Mouse (Mus musculus) lung, postnatal 36 days (tissue): ENCODE measurements at regions not wholly inside any gene's neighbourhood (a gene's known extent, or its start where the extent isn't known, plus 50 kb on each side); places are given as distances from the start of the nearest gene placed in this dataset.

Experiments used
- DNase-seq: peaks from one replicate; pipeline ENCODE4 v3.0.0; 2022; ENCODE audit warnings: mixed read lengths

DNA sequence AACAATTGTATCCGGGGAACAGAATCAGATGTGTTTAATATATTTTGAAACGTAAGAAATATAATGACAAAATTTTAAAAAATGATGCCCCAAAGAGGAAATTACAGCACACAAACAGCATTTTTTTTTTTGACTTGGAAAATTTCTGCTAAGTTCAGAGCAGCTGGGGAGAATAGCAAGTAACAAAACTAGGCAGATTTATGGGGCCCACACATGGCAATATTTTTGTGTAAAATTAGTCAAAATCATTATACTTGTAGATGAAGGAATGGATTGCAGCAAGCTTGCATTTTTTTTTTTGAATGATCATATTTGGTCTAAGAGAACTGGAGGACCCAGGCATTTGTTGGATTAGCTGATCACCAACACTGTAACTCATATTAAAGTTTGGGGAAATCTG lies 189.4 kb downstream of the Map2k6 start:
- no peak for DNase-seq

DNA sequence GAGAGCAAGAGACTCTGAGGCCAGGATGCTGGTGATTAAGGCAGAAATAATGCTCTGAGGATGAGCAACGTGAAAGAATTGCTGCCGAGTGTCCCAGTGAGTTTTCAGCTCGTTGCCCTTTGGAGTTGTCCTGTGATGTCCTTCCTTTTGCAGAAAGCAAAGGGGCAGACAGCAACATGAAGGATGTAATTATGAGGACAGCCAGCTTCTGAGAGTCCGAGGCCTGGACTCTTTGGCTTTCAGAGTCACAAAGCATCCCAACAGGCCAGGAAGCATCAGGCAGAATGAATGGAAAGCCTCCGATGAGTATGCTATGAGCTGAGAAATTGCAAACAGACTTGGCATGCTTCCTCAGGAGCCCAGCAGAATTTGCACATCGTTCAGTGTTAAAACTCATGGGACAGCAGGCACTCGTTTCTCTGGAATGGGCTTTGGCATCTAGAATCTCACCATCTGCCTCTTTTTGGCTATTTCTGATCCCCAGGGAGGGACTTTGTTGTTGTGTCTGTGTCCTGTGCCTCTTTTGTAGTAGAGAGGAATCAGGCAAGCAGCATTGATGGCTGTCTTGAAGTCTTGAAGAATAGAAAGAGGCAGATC lies 196.4 kb downstream of the Map2k6 start:
- no peak for DNase-seq

DNA sequence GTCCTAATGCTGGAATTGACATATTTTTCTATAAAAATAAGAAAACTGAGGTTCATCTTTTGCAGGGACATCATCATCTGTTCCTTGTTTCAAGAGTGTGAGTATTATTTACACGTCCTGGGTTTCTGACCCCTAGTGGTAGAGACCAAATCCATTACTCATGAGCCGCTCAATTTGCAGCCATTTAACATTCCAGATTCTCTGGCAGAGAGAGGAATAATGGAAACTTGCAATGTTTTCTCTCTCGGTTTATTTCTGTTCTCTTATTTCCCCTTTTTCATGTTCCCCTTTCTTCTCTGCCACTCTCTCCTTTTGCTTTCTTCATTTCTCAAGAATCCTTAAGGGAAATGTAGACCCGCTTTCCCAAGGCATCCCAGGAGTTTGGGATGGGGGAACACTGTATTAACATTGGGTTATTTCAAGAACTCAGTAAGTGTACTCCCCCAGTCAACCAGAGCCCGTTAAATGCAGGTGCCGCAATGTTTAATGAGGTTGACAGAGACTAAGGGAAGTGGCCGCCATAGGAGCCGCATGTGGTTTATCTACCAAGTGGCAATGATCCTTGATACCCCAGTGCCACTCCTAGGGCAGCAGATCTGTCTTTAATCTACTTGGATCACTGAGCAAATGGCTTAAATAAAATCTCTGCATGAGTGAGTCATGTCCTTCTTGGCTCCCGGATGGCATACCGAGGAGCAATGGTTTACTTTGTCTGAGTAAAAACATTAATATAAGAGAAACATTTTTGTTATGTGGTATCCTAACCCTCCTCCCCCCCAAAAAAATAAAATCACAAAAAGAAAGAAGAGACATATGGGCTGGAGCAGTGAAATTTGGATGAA lies 206.3 kb downstream of the Map2k6 start:
- DNase-seq: no peak

DNA sequence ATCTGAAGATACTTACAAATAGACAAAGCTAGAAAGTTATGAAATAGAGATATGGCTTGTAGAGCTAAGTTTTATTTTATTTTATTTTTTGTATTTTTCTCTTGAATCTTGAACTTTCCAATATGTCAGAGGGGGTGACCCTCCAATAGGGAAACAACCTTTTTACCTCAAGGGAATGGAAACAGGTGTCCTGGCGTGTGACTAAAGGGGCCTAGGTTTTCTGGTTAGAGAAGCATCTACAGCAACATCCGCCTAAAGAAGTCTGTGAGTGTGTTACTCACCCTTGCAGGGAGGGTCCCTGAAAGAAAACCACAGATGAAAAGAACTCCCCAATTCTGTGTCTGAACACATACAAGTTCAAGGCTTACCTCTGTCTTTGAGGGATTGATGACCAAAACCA lies 210.4 kb downstream of the Map2k6 start:
- no peak for DNase-seq

DNA sequence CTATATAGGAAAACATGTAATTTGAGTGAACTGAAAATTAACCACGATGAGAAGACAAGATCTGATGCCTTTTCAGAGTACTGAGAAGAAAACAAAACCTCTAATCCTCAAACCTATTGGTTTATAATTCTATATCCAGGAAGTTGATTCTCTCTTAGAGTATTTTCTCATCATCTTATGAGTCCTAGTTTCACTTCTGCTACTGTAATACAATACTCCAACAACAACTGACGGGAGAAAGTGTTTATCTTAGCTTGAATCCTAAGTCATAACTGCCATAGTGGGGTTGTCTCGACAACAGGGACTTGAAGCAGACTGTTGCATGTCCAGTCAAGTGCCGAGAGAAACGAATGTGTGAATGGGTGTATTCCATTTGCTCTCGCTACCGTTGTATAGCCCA lies 211.9 kb downstream of the Map2k6 start:
- no peak for DNase-seq

DNA sequence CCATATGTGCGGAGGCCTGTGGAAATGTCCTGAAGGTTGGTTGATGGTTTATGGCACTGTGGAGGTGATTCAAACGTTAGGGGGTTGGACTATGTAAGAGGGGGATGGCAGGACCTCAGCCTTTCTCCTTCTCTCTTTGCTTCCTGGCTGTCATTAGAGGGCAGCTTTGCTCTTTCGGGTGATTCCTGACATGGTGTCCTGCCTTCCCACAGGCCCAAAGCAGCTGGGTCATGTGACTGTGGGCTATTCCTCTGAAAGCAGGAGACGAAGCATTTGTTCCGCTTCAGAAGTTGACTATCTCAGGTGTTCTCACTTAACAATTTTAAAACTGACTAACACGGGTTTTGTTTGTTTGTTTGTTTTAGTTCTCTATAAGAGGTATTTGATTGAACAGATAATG lies 233.1 kb downstream of the Map2k6 start:
- DNase-seq: no peak

DNA sequence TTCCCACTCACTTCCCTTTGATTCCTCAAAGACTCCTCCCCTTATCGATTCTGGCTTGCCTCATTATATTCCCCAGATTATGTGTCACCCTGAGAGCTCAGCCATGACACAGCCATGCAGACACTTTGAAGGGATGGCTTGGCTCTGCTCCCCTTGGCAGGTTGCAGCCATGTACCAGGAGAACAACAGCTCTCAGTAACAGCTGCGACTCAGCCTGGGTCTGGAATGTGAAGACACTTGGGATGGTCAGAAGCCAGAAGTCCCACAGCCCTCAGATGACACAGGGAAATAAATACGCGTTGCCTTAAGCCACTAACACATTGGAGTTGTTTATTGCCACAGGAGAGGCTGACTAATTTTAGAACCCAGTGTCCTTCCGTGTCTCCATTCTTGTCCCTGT lies 234.4 kb downstream of the Map2k6 start:
- no peak for DNase-seq

DNA sequence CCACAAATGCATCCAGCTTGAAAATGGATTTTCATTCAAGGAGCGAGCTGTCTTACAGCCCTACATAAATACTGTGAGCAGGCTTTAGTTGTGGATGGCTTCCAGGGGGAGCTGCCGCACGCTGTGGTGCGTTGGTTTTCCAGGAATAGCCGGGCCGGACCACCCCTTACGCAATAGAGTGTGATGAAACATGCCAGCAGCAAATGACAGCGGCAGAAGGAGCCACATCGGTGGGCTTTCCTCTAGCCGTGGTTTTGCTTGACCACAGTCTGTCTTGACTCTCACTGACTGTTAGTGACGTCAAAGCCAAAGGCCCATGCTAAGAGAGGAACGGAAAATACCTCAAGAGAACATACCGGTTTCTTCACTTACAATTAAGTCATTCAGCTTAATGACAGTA lies 243.6 kb downstream of the Map2k6 start:
- DNase-seq: peak; percentile 6

DNA sequence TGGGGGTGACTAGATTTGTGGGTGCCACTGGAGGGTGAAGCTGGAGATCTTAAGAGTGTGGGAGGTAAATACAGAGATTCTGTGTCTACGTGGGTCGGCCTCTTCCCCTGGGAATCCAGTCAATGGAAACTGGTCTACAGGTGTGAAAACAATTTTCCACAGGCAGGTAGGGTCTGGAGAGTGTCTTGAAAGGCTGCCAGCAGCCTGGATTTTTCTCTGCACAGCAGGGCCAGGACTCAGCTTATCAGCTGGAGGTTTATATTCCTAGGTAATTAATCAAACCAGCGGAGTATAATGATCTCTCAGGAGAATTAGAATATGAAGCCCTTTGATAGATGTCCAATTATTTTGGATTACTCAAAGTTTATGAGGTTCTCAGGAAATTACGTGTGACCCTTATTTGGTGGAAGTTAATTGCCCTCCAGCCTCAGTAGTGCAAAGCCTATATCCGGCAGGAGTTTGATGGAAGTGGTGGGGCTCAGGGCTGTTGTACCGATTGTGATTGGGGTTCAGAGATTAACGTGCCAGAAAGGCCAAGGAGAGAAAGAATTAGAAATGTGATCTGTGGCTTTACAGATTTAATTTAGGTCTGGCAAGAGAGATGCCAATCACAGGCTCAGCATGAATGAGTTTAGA lies 250.8 kb downstream of the Map2k6 start:
- no peak for DNase-seq

DNA sequence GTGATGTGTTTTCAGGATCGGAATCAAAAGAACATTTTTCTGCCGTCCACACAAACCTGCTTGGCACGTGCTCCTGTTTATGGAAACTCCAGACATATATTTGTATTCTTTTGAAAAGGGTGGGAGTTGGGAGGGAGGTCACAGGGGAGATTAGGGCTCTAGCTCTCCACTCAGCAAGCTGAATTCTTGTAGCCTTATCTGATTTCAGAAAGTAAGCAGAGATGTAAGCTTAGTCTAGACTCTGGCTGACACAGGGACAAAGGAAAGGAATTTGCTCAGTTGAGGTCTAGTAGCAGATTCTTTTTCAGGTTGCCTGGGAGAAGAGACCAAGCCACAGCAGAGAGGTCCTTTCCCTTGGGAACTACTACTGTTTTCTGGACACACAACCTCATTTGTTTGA lies 253.1 kb downstream of the Map2k6 start:
- no peak for DNase-seq

DNA sequence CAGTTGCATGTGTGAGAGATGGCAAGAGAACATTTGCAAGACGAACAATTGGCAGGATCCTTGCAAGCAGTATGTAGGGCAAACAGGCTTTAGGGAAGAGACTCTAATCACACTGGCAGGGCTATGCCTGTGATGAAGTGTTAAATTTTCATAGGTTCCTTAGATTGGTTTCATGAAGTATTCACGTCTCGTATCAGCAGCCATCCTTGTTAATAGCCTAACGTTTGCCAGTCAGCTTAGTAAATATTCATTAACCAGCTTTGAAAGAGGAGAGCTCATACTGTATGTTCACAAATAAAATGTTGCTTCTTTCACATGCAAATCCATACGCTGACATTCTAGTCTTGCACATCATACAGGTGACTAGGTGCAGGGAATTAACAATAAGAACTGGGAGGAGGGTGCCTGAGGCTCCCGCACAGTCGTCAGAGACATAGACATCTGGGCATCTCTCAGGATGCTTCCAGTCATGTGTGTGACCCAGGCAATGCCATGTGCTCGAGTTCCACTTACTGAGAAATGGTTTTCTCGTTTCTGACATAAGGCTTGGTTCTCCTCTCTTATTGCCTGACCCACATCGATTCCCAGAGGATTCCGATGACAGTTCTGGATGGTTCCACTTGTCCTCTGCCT lies 257.7 kb downstream of the Map2k6 start:
- no peak for DNase-seq

DNA sequence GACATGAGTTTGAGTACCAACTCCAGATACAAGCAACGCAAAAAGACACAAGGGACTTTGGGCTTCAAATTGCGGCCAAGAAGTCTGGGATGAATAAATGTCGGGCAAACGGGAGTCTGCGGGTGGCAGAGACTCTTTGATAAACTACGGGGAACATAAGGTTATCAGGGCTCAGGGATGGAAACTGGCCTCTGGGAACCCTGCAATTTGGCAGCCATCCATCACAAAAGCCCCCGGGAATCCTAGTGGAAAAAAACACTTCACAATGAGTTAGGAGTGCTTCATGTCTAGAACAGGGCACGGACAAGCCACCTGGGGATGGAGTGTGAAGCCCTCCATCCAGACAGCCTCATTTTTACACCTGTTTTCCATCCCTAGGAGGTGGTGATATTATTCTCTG lies 258.9 kb downstream of the Map2k6 start:
- DNase-seq: no peak

DNA sequence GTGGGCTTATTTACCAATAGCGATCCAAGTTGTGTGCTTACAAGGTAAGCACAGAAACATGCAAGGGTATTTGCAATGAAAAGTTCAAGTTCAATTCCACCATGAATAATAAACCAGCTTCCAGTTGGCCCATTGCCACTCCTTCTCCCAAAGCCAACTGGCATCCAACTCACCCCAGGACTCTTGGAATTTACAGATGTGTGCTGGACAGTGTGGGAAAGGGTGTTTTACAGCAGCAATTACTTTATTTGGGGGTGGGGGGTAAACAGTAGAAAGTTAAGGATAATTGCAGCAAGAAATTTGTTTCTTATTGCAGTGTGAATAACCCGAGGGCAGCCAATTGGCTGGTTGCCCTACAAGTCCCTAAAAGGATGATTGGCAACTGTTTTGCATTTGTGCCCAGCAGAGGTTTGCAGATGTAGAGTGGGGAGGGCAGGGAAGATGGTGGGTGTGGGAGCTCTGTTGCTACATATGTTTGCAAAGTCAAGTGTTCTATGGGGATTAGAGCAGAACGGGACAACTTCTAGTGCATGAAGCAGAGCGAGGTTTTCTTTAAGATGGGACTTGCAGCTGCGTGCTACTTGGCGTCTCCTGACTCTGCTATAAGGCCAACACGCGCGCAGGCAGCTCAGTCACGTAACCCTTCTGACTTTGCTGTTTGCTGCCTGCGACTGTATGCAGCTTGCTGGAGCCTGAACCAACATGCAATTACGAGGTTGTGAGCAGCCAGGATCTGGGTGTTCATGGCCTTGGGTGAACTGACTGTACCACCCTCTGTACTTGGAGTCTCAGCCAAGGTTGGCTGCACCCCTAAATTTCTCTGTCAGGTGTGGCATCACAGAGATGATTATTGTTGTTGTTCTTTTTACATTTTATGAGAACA lies 271.9 kb downstream of the Map2k6 start:
- DNase-seq: no peak

DNA sequence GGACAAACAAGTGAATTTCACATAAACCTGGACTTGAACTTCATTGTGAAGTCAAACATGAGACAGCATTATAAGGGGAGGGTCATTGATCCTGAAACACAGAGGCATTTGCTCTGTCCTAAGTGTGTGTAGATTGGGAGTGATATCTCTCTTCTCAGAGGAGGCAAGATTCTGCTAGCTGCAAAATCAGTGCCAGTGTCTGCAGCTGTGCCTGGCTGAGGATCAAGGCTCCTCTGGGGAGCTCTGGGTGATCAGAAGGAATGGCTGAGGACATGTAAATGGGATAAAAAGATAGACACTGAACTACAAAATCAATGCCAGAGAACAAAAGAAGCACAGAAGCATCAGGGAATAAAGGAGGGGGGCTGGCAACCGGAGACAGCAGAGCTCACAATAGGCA lies 274.0 kb downstream of the Map2k6 start:
- no peak for DNase-seq

DNA sequence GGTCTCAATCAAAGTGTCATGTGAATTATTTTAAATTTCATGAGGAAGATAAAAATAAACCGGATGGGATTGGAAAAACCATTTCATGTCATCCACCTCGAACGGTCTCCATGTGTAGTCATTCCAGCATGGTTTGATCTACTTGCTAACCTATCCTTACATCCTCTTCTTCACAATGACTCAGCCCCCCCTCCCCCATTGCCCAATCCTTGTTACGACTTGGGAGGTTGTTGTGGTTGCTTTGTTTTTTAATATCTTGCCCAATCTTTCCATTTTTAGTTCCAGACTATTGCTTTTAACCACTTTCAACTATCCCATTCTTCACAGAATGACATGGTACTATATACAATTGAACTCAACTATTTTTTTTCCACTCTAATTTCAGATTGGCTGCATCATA lies 275.0 kb upstream of the Kcnj16 start:
- peak; percentile 9 for DNase-seq

DNA sequence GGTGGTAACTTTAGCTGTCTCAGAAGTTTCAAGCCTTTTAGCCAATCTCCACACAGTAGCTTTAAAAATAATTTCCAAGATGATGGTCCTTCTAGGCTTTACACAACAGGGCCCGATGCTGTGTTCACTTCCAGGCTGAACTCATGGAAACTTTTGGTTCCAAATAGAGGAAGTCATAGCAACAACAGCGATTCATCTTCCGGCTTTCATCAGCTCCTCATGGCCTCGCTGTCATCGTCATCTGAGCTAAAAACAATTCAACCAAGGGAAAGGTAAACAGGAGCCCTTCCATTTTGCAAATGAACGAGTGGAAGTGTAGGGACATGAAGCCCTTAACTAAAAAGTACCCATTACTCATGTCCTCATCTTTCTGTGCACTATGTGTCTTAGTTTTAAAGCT lies 270.8 kb upstream of the Kcnj16 start:
- peak; percentile 2 for DNase-seq

DNA sequence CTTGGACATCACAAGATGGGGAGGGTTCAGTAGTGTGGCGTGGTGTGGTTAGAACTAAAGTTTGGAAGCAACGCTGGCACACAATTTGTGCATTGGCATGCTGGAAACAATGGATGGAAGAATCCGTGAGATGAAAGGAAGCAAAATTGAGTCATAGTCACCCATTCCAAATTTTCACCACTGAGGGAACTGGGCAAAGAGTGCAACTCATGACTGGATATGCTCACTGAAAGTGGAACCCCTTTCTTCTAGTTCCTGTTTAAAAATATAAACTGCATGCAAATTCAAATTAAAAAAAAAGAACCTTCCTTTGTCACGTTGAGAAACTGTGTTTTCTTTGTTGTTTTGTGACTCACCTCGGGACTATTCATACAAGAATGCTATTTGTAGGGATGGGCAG lies 269.5 kb upstream of the Kcnj16 start:
- no peak for DNase-seq

DNA sequence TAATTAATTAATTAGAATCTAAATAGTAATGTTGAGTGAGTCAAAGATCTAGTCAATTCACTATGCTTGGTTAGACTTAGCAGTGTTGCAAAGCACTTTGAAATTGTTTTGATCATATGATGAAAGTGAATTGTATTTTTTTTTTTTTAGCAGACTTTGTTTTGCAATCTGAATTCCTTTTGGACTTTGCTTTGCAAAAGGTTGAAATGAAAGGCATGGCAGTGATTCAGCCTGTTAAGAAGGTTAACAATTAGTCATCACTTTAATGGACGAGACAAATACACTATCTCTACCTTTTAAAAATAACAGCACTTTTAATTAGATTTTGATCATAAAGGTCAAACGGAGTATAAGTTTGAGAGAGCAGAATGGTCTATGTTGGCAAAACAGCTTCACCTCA lies 266.9 kb upstream of the Kcnj16 start:
- no peak for DNase-seq

DNA sequence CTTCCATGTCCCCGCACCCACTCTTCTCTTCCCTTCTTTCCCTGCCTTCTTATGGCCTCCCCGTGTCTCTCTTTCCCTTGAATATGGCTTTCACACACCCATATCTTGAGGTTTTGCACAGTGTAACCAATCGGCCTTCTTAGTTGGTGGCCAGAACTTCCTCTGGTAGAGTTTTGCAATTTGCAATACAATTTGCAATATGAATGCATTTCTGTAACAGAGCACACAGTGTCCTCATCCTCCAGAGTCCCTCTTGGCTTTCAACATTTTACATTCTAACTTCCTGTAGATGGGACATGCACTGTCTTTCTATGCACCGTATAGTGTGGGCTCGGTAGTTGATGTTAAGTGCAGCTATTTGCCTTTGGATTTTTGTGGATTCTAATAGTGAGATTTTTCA lies 265.7 kb upstream of the Kcnj16 start:
- DNase-seq: peak; percentile 1

DNA sequence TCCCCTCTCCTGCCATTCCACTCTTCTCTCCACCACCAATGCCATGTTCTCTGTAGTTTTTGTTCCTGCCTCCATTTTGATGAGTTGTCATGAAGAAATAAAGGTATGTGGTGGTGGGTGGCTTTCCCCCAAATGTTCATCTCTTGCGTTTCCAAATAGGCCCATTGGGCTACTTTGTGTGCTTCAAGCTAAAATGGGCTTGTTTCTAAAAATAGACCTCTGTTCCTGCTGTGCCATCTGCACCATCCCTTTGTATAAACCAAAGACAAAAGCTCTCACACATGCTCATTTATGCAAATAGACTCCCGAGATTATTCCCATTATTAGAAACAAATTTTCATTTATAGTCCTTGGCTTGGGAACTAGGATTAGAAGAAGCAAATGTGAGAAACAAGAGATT lies 264.3 kb upstream of the Kcnj16 start:
- DNase-seq: no peak

DNA sequence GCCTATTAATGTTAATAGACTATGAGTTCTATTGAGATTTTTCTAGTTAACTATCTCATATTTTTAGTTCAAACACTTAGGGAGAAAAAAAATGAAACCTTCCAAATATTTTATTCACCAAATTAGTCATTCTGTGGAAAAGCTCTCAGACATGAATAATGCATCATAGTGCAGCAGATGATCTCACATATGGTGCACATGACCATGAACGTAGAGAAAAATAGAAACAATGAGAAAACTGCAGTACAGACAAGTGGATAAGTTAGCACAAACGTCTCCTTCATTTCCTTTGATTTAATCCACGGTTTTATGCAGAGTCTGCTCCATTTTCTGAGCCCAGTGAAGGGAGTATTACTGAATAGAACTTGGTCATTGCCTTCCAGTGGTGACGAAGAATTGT lies 260.5 kb upstream of the Kcnj16 start:
- no peak for DNase-seq

DNA sequence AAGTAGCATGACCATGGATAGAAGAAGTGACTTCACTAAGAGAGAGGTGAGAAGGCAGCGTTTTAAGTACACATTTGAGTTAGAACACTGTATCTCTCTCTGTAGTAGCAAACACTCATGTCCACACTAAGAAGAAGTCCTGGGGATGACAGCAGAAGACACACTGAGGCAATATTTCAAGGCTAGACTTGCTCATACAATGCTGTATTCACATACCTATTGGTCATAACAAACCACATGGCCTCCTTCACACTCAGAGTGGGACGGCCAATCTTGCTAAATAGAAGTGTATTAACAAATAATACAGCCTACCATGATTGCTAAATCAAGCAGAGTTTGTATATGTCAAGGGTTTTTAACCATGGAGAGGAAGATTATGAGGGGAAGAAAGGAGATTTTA lies 252.5 kb upstream of the Kcnj16 start:
- DNase-seq: no peak

DNA sequence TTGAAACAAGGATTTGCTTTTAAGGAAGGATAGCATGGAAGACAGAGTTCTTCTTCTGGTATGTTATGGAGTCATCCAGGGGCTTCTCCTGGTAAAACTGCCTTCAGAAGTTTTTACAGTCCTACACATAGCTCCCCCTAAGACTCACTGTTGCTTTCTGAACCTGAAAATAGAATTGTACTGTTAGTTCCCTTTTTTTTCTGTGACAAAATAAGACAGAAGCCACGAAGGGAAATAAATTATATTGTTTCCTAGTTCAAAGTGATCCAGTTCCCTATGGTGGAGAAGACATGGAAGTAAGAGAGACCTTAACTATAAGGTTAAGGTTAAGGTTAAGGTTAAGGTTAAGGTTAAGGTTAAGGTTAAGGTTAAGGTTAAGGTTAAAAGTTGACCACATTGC lies 251.5 kb upstream of the Kcnj16 start:
- no peak for DNase-seq
